ENCODE assay signal across 8 mouse cellular contexts in the genomic region with DNA sequence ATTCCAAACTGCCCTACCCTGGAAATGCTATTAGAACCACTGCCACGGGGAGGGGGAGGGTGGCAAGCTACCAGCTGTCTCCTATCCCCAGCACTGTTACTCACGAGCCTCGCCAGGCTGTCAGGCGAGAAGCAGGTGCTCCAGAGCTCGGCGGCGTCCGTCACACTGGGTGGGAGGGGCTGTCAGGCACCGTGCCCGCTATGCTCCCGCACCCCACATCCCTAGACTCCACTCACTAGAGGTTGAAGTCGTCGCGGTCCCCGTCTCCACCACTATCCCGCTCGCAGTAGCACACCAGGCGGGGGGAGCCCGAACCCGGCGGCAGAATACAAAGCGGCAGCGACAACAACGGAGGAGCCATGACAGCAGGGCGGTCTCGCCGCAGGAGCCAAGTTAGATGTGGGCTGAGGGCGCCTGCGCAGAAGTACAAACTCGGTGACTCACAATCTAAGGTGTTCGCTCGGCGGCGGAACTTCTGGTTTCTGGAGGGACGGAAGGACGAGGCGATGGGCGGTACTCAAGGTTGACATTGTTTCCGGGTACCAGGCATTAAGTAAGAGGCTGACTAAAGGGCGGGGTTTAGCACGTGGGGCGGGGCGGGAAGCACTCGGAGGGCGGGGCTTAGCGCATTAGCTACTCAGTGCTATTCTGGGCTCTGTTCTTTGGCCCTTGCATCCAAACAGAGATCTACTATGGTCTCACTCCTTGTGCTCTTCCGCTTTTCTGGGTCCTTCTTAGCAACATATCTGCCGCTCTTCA. TPM values are rescaled to one million over a fixed set of nuclear protein-coding genes. Genes with fewer than 3 reads are reported as not detected.
DNase-seq lines count a peak whose midpoint lies in the region; ATAC-seq and TF ChIP-seq lines count a peak whose summit lies in the region.

TSS of gene Paxx (minus strand) at position 544 of the 759 bp plus-strand sequence.

- under 1% methylated on average over 48 of the region's 48 CpGs for WGBS in heart, embryonic 12.5 days
- under 1% methylated on average over 48 of the region's 48 CpGs for WGBS in kidney, postnatal 0 days
- under 1% methylated on average over 48 of the region's 48 CpGs for WGBS in liver, embryonic 11.5 days
- WGBS in stomach, embryonic 14.5 days: under 1% methylated on average over 48 of the region's 48 CpGs

- H3K4me2 ChIP-seq in heart, embryonic 12.5 days: peak within 1 kb of the TSS; percentile 88
- H3K4me2 ChIP-seq in kidney, postnatal 0 days (ENCODE audit: low read length): peak within 1 kb of the TSS; percentile 85
- H3K4me2 ChIP-seq in liver, embryonic 11.5 days: peak within 1 kb of the TSS; percentile 98
- peak within 1 kb of the TSS; percentile 55 for H3K4me2 ChIP-seq in stomach, embryonic 14.5 days (replicated peaks; ENCODE audit: low read depth, low read length)

- H3K9ac ChIP-seq in heart, embryonic 12.5 days: peak within 1 kb of the TSS; percentile 79
- peak within 1 kb of the TSS; percentile 71 for H3K9ac ChIP-seq in kidney, postnatal 0 days (ENCODE audit: low read depth, low read length)
- peak within 1 kb of the TSS; percentile 82 for H3K9ac ChIP-seq in liver, embryonic 11.5 days (ENCODE audit: low read depth, low read length)
- H3K9ac ChIP-seq in stomach, embryonic 14.5 days (replicated peaks; ENCODE audit: low read depth, low read length): peak within 1 kb of the TSS; percentile 39

- H3K36me3 ChIP-seq in heart, embryonic 12.5 days: peaks cover 7% of the 10 kb centered on the region; the same call in 1 of the 2 replicates
- no peaks in the 10 kb centered on the region for H3K36me3 ChIP-seq in kidney, postnatal 0 days (ENCODE audit: insufficient read depth, low read length)
- no peaks in the 10 kb centered on the region for H3K36me3 ChIP-seq in liver, embryonic 11.5 days (ENCODE audit: control insufficient read depth, insufficient read depth, low read length)
- H3K36me3 ChIP-seq in stomach, embryonic 14.5 days (ENCODE audit: control insufficient read depth, insufficient read depth, low read length): peaks cover 6% of the 10 kb centered on the region

- TF ChIP-seq CTCF in kidney, postnatal 0 days (IDR thresholded peaks at IDR 0.05; ENCODE audit: low read depth): no peak

- ATAC-seq in erythroid progenitor cell, adult 5-6 weeks (replicated peaks; ENCODE audit: low FRiP score, poor library complexity, severe bottlenecking): peak; percentile 82
- peak; percentile 91 for ATAC-seq in heart, embryonic 12.5 days (ENCODE audit: insufficient number of reproducible peaks, low FRiP score)
- ATAC-seq in kidney, postnatal 0 days (replicated peaks; ENCODE audit: low FRiP score, low read depth): peak; percentile 89
- ATAC-seq in liver, embryonic 11.5 days (replicated peaks; ENCODE audit: low FRiP score): peak; percentile 89
- peak; percentile 90 for ATAC-seq in stomach, embryonic 14.5 days (ENCODE audit: insufficient number of reproducible peaks, insufficient read depth, low FRiP score, low read depth)

- DNase-seq in CD4-positive helper T cell, adult 2 months (ENCODE audit: low read depth, low spot score): peak; percentile 99
- DNase-seq in brain, embryonic 18.5 days (ENCODE audit: low read depth, low spot score): peak; percentile 93
- DNase-seq in kidney, postnatal 0 days (ENCODE audit: low spot score): peak; percentile 99
- DNase-seq in liver, embryonic 11.5 days (ENCODE audit: low spot score): peak; percentile 85
- DNase-seq in naive thymus-derived CD4-positive, alpha-beta T cell, adult 2 months (ENCODE audit: low read depth): peak; percentile 99

- peak within 1 kb of the TSS; percentile 72 for H3K4me3 ChIP-seq in heart, embryonic 12.5 days
- H3K4me3 ChIP-seq in kidney, postnatal 0 days (replicated peaks; ENCODE audit: low read depth, low read length): peak within 1 kb of the TSS; percentile 57
- H3K4me3 ChIP-seq in liver, embryonic 11.5 days (ENCODE audit: low read depth, low read length): peak within 1 kb of the TSS; percentile 81
- peak within 1 kb of the TSS; percentile 47 for H3K4me3 ChIP-seq in stomach, embryonic 14.5 days (ENCODE audit: low read depth, low read length)

- peaks cover 26% of the 10 kb centered on the region for H3K4me1 ChIP-seq in heart, embryonic 12.5 days (replicated peaks)
- H3K4me1 ChIP-seq in kidney, postnatal 0 days (replicated peaks; ENCODE audit: insufficient read depth, low read length): peaks cover 13% of the 10 kb centered on the region; the same call in 1 of the 2 replicates
- H3K4me1 ChIP-seq in liver, embryonic 11.5 days (replicated peaks; ENCODE audit: control insufficient read depth, insufficient read depth, low read length): peaks cover 14% of the 10 kb centered on the region
- peaks cover 17% of the 10 kb centered on the region for H3K4me1 ChIP-seq in stomach, embryonic 14.5 days (ENCODE audit: control insufficient read depth, insufficient read depth, low read length)

- H3K9me3 ChIP-seq in heart, embryonic 12.5 days (replicated peaks): no peaks in the 10 kb centered on the region
- no peaks in the 10 kb centered on the region for H3K9me3 ChIP-seq in kidney, postnatal 0 days (replicated peaks; ENCODE audit: low read length)
- no peaks in the 10 kb centered on the region for H3K9me3 ChIP-seq in liver, embryonic 11.5 days (ENCODE audit: control insufficient read depth, low read length)
- no peaks in the 10 kb centered on the region for H3K9me3 ChIP-seq in stomach, embryonic 14.5 days (ENCODE audit: control insufficient read depth, low read depth, low read length)

- peak within 1 kb of the TSS; percentile 83 for H3K27ac ChIP-seq in heart, embryonic 12.5 days (ENCODE audit: poor library complexity, severe bottlenecking)
- peak within 1 kb of the TSS; percentile 90 for H3K27ac ChIP-seq in kidney, postnatal 0 days
- peak within 1 kb of the TSS; percentile 79 for H3K27ac ChIP-seq in liver, embryonic 11.5 days (ENCODE audit: low read depth, low read length)
- H3K27ac ChIP-seq in stomach, embryonic 14.5 days (ENCODE audit: low read length): peak within 1 kb of the TSS; percentile 75; the same call in 1 of the 2 replicates

- no peaks in the 10 kb centered on the region for H3K27me3 ChIP-seq in heart, embryonic 12.5 days (replicated peaks)
- no peaks in the 10 kb centered on the region for H3K27me3 ChIP-seq in kidney, postnatal 0 days (ENCODE audit: insufficient read depth, low read length)
- no peaks in the 10 kb centered on the region for H3K27me3 ChIP-seq in liver, embryonic 11.5 days (replicated peaks; ENCODE audit: control insufficient read depth, insufficient read depth, low read length)
- no peaks in the 10 kb centered on the region for H3K27me3 ChIP-seq in stomach, embryonic 14.5 days (ENCODE audit: control insufficient read depth, insufficient read depth, low read length)

RNA-seq across cellular contexts. Expression of gene Paxx, which starts in this region (rescaled TPM):
- 17.6 and 24.5 TPM in 2 replicates for total RNA-seq in erythroid progenitor cell, adult 5-6 weeks (2015; ENCODE audit: low replicate concordance)
- 5.3 TPM in 1 of 2 replicates, not detected in the other for total RNA-seq in erythroid progenitor cell, adult 5-6 weeks (2017; ENCODE audit: low replicate concordance)
- polyA plus RNA-seq in heart, embryonic 12.5 days (2016; fragmentation: Nextera tagmentation; extraction: Ambion mirVana): 22.1 and 22.7 TPM in 2 replicates
- polyA plus RNA-seq in kidney, postnatal 0 days (2015; fragmentation: Nextera tagmentation; extraction: Ambion mirVana): 42.0 and 45.0 TPM in 2 replicates
- 9.2 and 14.3 TPM in 2 replicates for polyA plus RNA-seq in liver, embryonic 11.5 days (2014; fragmentation: Nextera tagmentation; extraction: Ambion mirVana)
- 30.3 and 34.2 TPM in 2 replicates for polyA plus RNA-seq in stomach, embryonic 14.5 days (2014; fragmentation: Nextera tagmentation; extraction: Ambion mirVana)

Comparison
In these comparisons a context has a peak if more than half of its experiments do, and no peak if none do; other contexts are left out.
1. Peak in every context shown above with its lines: DNase-seq, ATAC-seq, H3K4me3 ChIP-seq and H3K27ac ChIP-seq.